Mouse (Mus musculus) heart, postnatal 4 days (tissue): ENCODE results near the gene Gcn1l1. TPM values are rescaled to one million over a fixed set of nuclear protein-coding genes. Genes with fewer than 3 reads are reported as not detected.
A peak's percentile ranks its signal among the peaks of the same experiment; 100 is the strongest.

ENCODE experiments used
- DNase-seq: peaks from one replicate; pipeline ENCODE4 v3.0.0; 2021
- total RNA-seq, 2 experiments: library from RNA; stranded (reverse); gene quantifications; 2 replicates each; pipeline ENCODE4 v1.2.3; 2021

Gcn1l1 gene
- total RNA-seq, 2 experiments from 2014 or later, result 52.7 to 56.7 TPM

DNA sequence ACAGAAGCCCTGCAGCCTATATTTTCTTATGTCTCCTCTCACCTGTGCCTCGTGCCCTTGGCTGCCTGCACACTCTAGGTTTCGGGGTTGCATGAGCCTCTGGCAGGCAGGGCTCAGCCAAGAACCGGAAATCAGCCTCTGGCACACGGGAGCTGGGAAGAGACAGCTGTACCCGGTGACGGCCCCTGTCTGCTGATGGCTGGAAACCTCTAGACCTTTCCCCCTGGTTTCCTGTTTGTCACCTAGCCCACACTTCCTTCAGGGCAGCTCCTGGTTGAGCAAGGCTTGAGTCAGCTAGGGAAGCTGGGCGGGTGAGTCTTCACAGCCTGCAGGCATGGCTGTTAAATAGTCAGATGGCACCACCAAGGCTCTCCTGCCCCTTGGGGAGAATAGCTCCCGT is 30.2 kb upstream of the Gcn1l1 start:
- DNase-seq, result no peak

DNA sequence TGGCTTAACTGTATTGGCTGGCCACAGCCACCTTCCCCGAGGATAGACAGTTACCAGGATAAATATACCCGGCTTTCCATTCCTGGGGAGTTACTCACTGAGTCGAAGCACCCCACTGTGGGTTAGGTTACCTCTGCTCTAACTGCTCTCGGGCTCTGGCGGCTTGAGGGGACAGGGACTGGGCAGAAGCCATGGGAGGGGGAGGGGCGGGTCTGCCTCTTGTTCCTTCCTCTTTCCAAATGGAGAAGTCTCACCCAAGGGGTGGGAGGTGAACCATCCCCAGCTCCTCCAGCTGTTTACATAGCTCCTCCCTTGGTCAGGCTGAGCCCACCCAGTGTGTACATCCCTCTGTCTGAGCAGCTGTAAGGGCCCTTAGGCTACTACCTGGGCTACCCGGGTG is 29.4 kb upstream of the Gcn1l1 start:
- DNase-seq, result no peak

DNA sequence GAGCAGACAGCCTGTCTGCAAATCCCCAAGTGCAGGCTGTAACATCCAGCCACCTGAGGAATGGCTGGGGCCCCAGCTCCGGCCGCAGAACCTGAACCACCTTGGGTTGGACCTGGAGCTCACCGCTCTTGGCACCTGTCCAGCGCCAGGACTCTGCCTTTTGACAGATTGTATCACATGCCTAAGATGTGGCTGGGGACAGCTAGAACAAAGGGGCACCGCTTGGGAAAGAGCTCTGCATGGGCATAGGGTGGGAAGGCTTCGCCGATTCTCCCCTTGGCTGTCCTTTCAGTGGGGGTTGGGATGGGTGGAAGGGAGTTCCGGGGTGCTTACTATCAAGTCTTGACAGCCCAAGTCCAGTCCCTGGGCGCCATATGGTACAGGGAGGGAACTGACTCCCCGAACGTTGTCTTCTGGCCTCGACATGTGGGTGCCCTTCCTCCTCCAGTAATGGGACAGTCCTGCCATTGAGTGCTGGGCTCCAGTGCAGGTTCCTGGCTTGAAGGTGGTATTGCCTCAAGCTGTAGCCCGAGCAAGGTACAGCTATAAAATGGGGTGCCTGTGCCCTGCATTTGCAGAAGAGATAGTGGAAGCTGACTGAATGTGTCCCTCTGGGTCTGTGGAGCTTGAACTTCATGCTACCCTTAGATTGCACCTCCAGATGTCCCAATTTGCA is 26.9 kb upstream of the Gcn1l1 start:
- no peak for DNase-seq

DNA sequence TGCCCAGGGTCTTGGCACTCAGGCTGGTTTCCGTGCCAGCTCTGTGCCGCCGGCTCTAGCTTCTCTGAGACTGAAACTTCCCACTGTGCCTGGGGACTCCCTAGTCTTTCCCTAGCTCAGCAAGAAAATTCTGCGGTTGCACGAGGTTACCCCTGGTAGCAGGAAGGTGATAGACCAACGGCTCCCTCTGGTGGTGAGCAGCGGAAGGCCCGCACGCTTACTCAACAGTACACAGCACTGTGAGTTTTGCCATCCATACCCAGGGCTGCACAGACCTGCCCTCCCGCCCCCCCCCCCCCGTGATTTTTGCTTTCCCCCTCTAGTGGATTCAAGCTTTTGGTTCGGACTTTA is 26.4 kb upstream of the Gcn1l1 start:
- DNase-seq, result peak; percentile 97

DNA sequence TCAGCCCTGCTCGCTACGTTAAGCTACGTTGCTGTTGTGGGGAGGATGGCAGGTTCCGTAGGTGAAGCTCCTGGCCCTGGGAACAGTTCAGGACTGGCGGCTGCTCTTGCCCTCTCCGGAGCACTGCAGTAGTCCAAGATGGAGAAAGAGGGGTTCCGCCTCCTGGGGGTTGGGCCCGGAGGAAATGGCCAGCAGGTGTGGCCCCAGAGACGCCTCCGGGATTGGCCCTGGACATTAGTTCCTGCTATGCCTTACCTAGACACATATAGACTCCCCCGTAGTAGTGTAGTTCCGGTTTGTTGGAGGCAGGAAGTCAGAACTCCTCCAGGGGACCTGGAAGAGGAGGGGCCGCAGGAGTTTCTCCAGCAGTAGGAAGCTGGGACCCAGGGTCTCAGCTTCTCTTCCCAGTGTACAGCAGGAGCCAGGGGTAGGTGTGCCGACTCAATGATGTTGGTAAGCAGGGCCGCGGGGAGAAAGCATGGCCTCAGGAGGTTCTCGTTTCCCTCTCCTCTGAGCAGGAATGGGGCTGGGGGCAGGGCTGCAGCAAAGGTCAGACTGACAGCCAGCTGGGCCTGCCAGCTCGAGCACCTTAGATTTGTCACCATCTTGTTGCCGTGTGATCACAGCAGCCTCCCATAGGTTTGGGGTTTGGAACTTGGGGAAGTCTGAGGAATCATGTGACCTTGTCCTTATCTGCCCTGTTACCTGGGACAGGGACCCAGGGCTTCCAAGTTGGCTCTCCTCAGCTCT is 22.2 kb upstream of the Gcn1l1 start:
- peak; percentile 45 for DNase-seq

DNA sequence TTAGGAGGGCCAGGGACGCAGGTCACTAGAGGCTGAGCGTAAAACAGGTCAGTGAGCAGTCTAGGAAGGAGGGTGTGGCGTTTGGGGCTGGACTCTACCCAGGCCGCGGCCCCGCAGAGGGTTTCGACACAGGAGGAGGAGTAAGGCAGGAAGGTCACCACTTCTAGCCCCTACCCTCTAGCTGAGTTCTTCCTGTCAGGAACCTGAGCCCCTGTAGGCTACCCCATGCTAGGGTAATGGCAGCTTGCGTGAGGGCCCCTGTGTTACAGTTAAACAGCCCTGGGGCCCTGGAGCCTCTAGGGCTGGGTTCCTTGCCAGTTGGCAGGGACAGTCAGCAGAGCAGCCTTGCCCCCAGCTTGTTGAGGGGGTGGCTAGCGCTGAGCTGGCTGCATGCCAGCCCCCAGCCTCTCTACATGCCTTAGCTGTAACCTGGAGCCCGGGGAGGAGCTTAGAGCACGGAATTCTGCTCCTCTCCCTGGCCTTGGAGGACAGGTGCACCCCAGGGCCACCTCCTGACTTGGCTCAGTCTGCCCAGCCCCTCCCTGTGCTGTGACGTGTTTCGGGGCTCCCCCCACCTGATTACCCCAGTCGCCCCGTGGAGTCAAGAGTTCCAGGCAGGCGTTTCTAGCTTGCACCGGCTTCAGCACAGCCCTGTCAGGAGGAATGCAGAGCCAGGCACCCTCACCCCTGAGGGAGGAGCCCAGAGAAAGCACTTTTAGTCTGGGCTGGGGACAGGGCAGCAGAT is 21.4 kb upstream of the Gcn1l1 start:
- peak; percentile 78 for DNase-seq

DNA sequence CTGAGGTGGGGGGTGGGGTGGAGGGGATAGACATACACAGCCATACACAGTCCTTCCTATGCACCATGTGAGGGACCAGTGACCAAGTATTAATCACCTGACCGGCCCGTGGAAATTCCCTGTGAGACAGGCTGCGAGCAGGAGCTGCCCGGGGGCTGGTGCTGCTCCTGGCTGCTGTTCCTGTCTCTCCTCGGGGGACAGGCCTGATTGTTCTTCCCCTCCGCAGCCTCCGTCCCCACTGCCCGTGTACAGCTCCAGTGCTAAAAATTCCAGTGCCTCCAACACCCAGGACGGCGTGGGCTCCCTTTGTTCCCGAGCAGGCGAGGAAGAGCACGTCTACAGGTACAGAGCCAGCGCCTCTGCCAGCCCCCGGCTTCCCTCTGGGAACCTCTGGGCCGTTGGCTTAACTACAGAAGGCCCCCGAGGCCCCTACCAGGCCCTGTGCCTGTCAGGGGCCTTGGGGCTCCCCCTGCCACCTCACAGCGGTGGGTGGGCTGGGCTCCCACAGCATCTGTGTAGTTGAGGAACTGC is 20.3 kb upstream of the Gcn1l1 start:
- no peak for DNase-seq

DNA sequence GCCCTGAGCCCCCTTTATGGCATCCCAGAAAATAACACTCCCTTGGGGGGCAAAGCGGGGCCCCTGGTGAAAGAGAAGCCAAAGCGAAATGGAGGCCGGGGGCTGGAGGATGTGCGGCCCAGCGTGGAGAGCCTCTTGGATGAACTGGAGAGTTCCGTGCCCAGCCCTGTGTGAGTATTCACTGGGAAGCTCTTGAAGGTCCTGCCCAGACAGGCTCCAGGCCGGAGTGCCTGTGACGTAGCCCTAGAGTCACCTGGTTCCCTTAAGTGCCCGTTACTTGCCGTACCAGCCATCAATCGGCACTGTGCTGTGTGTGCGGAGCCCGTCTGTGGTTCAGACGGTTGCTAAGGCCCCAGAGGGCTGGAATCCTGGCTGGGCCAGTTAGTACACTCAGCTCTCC is 19.4 kb upstream of the Gcn1l1 start:
- DNase-seq, result no peak

DNA sequence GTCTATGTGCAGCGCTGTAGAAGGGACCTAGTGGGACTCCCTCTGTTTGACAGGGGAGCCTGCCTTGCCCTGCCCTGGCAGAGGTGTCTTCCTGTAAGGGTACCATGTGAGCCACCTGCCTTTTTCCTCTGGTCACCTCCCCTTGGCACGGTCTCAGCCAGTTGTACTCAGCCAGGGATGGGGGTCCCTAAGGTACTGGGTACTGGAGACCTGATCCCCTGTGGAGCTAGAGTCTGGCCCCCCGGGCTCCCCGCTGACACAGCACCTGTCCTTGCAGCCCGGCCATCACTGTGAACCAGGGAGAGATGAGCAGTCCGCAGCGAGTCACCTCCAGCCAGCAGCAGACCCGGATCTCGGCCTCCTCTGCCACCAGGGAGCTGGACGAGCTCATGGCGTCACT is 18.5 kb upstream of the Gcn1l1 start:
- no peak for DNase-seq

DNA sequence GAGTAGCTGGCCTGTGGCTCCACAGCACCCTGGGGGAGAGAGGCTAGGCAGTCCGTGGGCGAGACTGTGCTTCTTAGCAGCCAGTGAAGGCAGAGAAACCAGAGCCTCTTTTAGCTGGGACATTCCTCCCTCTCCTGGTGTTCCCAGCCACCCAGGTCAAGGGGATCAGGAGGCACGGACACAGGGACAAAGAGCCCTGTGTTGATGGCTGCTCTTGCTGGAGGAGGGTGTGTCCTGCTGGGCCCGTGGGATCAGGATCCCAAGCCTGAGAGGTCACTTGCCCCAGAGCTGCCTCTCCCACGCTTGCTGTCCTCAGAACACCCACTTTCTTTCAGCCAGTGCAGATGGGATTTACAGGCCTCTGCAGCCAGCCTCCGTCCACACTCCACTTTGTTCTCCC is 18.0 kb upstream of the Gcn1l1 start:
- no peak for DNase-seq

DNA sequence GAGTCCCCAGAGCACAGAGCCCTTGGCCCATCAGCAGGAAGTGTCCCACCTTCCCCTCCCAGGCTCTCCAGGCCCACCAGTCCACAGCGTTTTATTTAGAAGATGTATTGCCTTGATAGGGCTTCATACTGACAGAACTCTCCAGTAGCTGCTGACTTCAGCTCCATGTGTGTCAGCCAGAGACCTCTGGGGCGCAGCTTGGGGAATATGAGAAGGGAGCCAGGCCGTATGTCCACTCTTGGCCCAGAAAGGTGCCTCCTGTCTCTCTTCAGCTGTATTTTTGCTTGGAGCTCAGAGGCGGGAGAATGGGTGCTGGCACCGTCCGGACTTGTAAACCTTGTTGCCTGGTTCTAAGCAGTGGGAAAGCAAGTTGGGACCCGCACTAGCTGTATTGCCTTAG is 17.6 kb upstream of the Gcn1l1 start:
- no peak for DNase-seq

DNA sequence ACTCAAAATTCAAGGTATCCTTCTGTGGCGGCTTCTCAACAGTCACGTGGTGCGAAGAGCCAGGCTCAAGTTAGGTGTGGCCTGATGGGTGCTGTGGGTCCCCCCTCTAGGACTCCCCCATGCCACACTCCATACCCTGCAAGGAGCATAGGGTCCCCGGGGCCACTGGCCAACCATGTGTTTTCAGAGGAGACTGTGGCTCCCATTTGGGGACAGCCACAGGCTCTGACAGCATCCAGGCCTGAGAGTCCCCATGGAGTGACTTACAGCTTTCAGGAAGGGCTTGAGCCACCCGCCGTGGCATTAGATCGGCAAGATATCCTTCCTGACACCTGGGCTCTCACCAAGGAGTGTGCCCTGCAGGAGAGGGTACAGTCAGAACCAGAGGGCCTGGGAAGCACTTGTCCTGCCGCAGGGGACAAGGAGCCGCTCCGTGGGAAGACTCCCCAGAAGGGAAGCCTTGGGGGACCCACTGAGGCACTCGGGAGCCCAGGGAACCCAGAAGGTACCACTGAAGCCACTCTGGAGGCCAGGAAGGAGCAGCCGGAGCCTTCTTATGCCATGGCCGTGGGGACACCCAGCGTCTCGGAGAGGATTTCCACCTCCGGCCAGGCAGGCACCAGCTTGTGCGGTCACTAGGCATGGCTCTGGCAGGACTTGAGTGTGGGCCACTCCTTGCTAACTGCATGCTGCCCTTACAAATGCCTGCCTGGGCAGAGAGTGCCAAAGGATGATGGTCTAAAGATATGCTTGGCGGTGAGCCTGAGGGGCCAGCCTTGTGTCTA is 16.4 kb upstream of the Gcn1l1 start:
- DNase-seq, result no peak

DNA sequence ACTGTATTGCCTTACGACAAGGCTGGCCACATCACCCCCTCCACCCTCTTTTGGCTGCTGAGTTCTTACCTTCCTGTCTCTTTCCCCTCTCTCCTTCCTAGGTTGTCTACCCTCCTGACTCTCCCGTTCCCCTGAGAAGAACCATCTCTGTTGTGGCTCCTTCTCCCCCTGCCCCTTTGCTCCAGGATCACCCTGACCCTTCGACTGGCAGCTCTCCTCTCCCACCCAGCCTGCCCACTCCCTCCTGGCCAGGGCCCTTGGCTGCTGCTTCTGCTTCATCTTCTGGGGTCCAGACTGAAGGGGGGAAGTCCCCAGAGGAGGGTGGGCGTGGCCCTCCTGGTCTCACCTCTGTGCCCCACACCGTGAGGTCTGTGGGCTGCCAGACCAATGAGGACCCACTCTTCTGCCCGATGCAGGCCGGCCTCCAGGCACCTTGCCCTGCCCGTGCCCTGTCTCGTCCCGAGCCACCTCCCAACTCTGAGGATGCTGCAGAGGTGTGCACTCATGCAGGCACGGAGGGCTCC is 14.5 kb upstream of the Gcn1l1 start:
- no peak for DNase-seq

DNA sequence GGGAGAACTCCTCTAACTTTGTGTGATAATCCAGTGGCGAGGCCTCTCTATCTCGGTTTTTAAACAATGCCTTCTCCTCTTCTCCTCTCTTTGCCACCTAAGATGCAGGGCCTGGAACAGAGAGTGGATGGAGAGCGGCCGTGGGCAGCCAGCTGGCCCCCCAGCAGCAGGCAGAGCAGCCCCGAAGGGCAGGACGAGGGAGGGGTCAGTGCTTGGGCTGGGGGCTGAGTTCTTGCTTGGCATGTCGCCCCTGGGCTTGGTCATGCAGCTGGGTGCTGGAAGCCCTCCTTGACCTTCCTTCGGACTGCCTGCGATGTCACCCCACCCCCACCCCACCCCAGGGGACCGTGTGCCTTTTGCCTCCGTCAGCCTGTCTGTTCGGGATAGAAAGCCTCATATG is 13.7 kb upstream of the Gcn1l1 start:
- no peak for DNase-seq

DNA sequence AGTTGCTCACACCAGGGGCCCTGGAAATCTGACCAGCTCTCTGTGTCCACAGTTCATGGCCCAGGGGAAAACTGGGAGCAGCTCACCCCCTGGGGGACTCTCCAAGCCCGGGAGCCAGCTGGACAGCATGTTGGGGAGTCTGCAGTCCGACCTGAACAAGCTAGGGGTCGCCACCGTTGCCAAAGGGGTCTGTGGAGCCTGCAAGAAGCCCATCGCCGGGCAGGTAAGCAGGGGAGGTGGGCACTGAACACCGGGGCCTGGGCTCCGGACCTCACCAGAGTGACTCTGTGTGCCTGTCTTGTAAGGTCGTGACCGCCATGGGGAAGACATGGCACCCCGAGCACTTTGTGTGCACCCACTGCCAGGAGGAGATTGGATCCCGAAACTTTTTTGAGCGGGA is 13.3 kb upstream of the Gcn1l1 start:
- DNase-seq, result no peak

DNA sequence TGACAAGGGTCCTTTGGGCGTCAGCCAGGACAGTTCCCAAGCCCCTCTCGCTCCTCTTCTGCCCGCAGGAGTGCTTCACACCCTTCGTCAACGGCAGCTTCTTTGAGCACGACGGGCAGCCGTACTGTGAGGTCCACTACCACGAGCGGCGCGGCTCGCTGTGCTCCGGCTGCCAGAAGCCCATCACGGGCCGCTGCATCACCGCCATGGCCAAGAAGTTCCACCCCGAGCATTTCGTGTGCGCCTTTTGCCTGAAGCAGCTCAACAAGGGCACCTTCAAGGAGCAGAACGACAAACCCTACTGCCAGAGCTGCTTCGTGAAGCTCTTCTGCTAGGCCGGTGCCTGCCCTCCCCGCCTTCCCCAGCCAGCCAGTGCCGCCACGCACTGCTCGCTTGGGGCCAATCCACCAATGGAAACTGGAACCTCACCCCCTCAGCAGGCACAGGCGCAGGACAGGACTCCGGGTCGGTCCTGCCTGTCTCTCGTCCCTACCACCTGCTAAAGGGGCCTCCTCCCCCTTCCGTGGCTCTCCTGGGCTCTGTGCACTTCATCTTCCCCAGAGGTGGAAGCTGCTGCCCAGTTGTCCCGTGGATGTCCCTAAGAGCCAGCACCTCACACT is 11.1 kb upstream of the Gcn1l1 start:
- DNase-seq, result no peak

DNA sequence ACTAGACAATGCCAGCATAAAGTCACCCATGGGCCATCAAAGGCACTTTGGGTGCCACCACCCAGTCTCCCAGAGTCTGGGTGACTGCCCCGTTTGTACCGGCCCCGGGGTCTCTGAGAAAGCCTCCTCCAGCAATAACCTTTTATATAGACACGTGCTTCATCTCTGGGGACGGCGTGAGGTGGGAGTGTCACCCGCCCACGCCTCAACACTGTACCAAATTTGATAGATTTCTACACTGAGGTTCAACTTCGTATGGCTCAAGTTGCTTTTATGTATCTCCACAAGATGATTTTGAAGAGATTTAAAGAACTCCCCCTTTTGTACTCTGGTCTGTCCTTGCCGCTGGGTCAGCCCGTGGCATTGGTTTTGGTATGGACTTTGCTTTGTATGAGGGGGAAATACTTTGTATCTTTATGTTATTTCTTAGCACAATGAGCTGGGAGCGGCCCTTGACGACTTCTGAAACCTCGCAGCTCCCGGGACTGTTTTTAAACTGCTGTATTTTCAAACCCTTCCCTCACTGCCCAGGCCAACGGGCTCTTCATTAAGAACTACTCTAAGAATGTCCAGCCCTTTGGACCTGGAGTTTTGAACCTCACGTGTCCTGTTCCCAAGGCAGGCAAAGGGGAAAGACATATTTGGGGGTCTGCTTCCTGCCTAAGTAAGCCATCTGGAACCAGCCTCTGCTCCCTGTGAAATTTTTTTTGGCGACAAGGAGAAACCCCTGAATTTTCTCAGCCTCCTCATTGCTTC is 10.3 kb upstream of the Gcn1l1 start:
- no peak for DNase-seq

DNA sequence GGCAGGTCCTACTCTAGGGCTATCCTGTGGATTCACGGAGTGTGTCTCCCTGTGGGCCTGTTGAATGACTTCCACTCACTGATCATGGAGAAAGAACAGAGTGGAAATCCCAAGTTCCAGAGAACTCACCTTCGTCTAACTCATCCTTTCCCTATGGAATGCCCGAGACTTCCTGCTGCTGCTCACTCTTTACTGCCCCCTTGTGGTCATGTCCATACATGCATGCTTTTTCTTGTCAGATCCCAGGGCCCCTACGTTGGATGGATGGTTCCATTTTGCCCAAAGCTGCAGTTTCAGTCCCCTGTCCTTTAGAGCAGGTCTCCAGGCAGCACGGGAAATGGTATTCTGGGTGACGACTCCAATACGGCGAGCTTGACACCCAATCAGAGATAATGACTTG is 8.8 kb upstream of the Gcn1l1 start:
- DNase-seq, result peak; percentile 89

DNA sequence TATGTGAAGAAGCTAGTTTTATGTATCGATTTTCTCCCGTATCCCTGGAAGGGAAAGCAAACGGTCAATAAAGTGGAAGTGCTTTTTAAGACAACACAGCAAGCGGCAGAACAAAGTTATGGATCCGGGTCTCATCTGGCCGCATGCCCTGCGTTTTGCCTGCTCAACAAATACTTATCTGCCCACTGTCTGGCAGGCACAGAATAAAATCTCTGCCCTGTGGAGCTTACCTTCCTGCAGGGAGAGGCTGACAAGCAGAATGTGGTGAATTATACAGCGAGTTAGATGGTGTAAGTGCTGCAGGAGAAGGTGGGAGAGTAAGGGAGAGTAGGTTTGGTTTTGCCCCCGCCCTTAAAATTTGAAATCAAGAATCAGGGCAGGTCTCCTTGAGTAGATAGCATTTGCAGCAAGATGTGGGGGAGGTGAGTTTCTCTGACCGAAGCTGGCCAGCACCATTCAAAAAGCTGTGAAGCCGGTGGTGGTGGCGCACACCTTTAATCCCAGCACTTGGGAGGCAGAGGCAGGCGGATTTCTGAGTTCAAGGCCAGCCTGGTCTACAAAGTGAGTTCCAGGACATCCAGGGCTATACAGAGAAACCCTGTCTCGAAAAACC is 6.8 kb upstream of the Gcn1l1 start:
- no peak for DNase-seq

DNA sequence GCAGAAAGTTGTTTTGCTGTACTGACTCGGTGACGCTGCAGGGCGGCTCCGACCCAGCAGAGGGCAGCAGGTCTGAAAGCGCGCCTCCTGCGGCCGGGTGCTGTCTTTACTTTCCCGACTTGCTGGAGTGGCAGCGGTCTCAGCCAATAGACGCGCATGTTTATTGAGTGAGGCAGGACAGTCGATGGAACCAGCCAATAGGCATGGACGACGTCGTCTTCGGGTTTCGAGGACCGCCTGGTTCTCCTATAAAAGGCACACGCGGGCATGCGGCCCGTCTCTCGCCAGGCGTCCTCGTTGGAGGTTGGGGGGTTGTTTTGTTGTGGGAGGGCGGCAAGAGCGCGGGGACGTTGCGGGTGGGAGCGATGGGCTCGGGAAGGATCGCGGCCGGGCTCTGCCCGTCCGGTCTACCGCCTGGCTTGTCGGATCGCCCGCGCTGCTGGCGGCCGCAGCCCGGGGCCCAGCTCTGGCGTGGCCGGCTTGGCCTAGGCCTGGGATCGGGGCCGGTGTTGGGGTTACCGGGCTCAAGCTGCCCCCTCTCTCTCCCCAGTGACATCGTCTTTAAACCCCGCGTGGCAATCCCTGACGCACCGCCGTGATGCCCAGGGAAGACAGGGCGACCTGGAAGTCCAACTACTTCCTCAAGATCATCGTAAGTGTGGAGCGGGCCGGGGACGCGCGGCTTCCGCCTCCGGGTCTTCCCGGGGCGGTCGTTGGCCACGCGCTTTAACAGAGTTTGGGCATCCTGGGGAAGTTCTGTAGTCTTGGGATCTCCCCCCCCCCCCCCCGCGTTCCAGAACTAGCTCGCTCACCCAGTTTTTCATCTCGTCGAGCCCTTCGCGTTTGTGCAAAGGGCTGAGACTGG is 5.6 kb upstream of the Gcn1l1 start, which contains the start of gene Rplp0:
Gene Rplp0 (plus strand): TSS at position 231 of the 865 bp plus-strand sequence.
- peak; percentile 100 for DNase-seq
